Mouse (Mus musculus) bone marrow macrophage, adult 2 months (primary cell): ENCODE data around the gene Odf3l2.

Experiments used
- CTCF ChIP-seq: IDR thresholded peaks from 2 replicates; pipeline ENCODE4 v1.5.1; 2012; ENCODE audit warnings: low read depth, mild to moderate bottlenecking, low read length, moderate library complexity
- POLR2A ChIP-seq: IDR thresholded peaks from 2 replicates; pipeline ENCODE4 v1.6.1; 2012; ENCODE audit warnings: mild to moderate bottlenecking, low read depth, low read length, borderline replicate concordance

DNA sequence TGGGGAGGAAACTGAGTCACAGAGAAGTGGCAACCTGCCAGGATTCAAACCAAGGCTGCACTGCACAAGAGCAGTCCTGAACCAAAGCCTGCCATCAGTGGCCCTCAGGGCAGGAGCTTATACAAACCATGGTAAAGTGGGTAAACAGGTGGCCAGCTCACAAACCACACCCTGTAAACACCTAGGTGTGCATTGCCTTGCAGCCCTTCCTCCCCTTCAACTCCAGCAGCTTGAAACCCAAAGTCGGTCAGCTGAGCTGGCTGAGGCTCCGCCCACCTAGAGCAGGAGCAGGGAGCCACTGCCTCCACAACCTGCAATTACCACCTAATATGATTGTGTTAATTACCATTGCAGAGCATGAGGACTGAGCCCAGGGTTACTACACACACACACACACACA is 37.6 kb downstream of the Odf3l2 start:
- TF ChIP-seq CTCF (no peak), POLR2A (no peak)
